Mouse (Mus musculus): Measurements from ENCODE around the gene Msantd3. TPM values are rescaled to one million over a fixed set of nuclear protein-coding genes. Genes with fewer than 3 reads are reported as not detected.

The Msantd3 gene
- polyA plus RNA-seq, 1 experiment, result not detected

GRCm38 (mm10) chr4:48584421-48585240, 44.9 kb downstream of the Msantd3 start, which contains the start of gene Tmeff1:
Gene Tmeff1, plus strand, starts transcription at chr4:48585174.
- no peak for TF ChIP-seq GATA1 (IDR thresholded peaks at IDR 0.05; ENCODE audit: low read length)

DNA sequence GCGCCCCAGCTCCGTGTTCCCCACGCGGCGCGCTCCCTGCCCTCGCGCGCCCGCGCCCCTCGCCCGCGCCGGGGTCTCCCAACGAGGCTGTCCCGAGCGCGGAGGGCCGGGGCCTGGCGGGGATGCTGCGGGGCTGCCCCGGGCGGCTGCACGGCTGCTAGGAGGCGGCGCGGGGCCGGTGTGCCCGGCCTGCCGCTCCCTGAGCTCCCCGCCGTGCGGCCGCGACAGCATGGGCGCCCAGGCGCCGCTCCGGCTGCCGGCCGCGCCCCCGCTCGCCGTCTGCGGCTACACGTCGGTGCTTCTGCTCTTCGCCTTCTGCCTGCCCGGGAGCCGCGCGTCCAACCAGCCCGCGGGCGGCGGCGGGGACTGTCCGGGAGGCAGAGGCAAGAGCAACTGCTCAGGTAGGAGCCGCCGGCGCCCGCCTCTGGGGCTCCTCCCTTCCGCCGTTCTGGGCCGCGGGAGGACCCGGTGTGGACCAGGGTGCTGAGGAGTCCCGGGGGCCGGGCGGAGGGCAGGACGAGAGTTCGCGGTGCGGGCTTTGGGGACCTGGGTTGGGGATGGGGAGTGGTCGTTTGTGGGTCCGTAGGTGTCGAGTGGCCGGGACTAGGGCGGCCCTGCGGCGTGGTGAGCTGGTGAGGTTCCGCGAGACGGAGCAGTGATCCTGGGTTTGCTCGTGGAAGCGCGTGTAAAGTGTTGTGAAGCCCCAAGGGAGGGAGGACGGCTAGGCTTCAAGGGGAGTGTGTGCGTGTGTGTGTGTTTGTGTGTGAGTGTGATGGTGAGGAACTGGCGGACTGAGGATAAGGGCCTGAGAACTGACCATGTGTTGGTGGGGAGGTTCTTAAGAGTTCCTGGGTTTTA, 45.7 kb downstream of the Msantd3 start:
- no peak for TF ChIP-seq GATA1 (IDR thresholded peaks at IDR 0.05; ENCODE audit: low read length)

- no peak for TF ChIP-seq GATA1 (IDR thresholded peaks at IDR 0.05; ENCODE audit: low read length)
Measured at GRCm38 (mm10) chr4:48586099-48586821, 46.5 kb downstream of the Msantd3 start.

GRCm38 (mm10) chr4:48587526-48587925, 47.8 kb downstream of the Msantd3 start:
- TF ChIP-seq GATA1 (IDR thresholded peaks at IDR 0.05; ENCODE audit: low read length), result no peak

- no peak for TF ChIP-seq GATA1 (IDR thresholded peaks at IDR 0.05; ENCODE audit: low read length)
Measured at GRCm38 (mm10) chr4:48588576-48588975, 48.8 kb downstream of the Msantd3 start.

DNA sequence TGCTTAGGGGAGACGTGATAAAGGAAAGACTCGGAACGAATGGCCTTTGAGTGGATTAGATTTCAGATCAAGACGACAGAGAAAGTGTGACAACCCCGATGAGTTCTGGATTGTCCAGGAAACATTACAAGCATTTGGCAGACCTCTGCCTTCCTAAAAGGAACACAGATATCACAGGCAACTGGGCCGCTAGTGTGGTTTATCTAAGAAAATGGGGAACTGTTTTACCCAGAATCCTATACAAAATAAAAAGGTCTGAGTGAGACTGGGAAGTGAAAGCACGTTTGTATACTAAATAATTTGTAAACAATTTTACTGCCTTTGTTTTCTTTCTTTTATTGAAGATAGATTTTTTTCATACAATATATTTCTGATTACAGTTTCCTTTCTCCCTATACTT, 51.1 kb downstream of the Msantd3 start:
- TF ChIP-seq GATA1 (IDR thresholded peaks at IDR 0.05; ENCODE audit: low read length), result no peak

DNA sequence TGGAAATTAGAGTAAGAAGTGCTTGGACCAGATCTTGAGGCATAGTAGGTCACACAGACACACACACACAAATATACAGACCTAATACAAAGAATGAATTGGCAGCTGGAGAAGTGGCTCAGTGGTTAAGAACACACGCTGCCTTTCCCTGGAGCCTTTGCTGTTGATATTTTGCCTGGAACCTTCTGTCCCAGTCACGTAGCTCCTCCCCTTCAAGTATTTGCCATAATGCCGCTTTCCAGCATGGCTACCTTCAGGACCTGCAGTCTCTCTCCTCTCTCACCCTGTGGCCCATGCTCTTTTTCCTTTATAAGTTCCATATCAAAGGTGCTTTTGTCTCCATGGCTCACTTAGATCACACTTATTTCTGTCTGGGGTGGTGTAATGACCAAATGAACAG, 51.7 kb downstream of the Msantd3 start:
- no peak for TF ChIP-seq GATA1 (IDR thresholded peaks at IDR 0.05; ENCODE audit: low read length)

DNA sequence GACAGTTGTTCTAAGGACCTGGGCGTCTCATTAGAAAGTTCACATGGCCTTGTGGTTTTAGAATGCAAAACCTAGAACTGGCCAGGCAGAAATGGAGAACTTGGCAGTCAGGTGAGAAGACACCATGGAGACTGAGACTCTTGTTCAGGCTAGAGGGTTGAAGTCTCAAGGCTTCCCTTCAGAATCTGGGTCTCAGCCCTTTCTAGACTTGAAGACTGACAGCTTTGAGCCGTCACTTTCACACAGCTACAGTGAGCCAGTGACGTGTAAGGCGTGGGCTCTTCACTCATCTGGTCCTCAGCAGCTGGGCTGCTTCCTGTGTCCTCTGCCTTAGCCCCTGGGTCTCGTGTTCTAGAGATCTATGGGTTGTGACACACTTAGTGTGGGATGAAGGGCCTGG, 52.6 kb downstream of the Msantd3 start:
- no peak for TF ChIP-seq GATA1 (IDR thresholded peaks at IDR 0.05; ENCODE audit: low read length)

- no peak for TF ChIP-seq GATA1 (IDR thresholded peaks at IDR 0.05; ENCODE audit: low read length)
Measured at GRCm38 (mm10) chr4:48592844-48593243, 53.1 kb downstream of the Msantd3 start.

DNA sequence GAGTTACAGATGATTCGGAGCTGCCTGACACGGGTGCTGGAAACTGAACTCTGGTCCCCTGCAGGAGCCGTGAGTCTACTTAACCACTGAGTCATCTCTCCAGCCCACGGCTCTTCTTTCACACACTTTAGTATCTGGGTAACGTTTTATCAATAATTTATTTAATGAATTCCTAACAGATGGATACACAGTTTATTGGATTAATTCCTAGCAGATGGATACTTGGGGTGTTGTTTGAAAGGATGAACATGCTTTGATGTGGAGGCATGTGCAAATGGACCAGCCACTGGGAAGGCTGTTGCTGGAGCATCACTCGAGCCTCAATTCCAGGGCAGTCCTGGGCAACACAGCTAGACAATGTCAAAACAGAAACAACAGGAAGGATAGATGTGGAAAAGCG, 56.4 kb downstream of the Msantd3 start:
- TF ChIP-seq GATA1 (IDR thresholded peaks at IDR 0.05; ENCODE audit: low read length), result no peak

GRCm38 (mm10) chr4:48605650-48606049, 65.9 kb downstream of the Msantd3 start:
- TF ChIP-seq GATA1 (IDR thresholded peaks at IDR 0.05; ENCODE audit: low read length), result no peak

GRCm38 (mm10) chr4:48609485-48609884, 69.8 kb downstream of the Msantd3 start:
- TF ChIP-seq GATA1 (IDR thresholded peaks at IDR 0.05; ENCODE audit: low read length), result no peak

- TF ChIP-seq GATA1 (IDR thresholded peaks at IDR 0.05; ENCODE audit: low read length), result no peak
Measured at GRCm38 (mm10) chr4:48610251-48610650, 70.5 kb downstream of the Msantd3 start.

Other genes starting within 250 kb of the Msantd3 start
- gene Tex10, start 66.5 kb upstream of the Msantd3 start, polyA plus RNA-seq (2012), result 17.4 and 26.5 TPM in 2 replicates
- not detected in 2 replicates for gene Tmeff1, start 45.2 kb downstream of the Msantd3 start, polyA plus RNA-seq (2012)
- gene Cavin4, start 123.6 kb downstream of the Msantd3 start, polyA plus RNA-seq (2012), result not detected in 2 replicates

All from G1E-ER4 (cell line).